Mouse (Mus musculus): ENCODE measurements at regions not wholly inside any gene's neighbourhood (a gene's known extent, or its start where the extent isn't known, plus 50 kb on each side); places are given as distances from the start of the nearest gene placed in this dataset.

DNA sequence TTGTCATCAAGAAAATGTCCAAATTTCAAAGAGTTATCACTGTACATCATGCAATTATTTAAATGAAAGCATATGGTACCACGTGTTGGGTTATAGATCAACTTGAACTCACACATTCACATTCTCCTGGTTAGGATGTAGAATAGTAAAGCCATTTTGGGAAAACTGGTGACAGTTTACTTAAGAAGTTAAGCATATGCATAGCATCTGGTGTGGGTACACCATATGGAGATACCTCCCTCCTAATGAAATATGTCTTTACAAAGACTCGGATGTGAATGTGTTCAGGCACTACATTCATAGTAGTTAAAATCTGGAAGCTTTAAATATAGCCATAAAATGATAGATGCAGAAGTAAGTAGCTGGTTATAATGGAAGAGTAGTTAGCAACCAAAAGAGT is 542.0 kb downstream of the Dhx35 start:
- no peak for ATAC-seq
- Histone ChIP-seq H3K27me3 (replicated peaks) (no peaks in the 10 kb centered on the region), H3K27ac (no peak overlapping the region), H3K4me3 (replicated peaks) (no peak overlapping the region), H3K36me3 (no peaks in the 10 kb centered on the region), H3K9me3 (no peaks in the 10 kb centered on the region), H3K4me1 (replicated peaks) (no peaks in the 10 kb centered on the region), H3K9ac (no peak overlapping the region), H3K4me2 (replicated peaks) (no peak overlapping the region)
- 66% methylated on average over 2 of the region's 2 CpGs for WGBS

DNA sequence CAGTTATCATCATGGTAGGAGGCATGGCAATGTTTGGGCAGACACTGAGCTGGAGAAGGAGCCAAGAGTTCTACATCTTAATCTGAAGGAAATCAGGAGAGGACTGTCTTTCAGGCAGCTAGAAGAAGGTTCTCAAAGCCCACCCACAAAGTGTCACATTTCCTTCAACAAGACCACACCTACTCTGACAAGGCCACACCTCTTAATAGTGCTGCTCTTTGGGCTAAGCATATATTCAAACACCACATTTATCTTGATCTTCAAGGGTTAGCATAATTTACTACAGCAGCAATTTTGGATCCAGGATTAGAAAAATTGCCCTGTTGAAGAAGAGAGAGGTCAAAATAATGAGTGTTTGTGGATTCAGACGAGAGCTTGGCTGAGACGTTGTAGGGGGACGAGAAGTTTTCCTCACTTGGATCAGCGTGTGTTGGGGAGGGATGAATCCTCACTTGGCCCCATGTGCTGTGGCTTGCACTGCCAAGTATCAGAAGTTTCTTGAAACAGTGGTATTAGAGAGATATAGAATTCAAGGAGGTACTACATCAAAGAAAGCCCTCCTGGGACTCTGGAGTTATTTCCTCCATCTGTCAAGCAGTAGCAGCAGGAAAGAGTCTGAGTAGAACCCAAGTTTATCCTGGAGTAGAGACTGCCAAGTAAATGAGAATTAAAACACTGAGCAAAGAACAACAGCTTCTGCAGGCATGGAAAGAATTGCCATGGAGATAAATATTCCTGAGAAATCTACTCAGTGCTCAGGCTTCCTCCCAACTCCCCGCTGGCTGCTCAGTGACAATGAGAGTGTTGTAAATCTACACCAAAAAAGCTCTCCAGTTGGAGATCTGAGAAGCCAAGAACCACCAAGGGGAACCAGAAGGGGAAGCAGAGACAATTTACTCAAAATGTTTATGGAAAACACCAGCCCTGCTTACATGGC is 549.3 kb downstream of the Dhx35 start:
- no peak overlapping the region for H3K9ac ChIP-seq
- no peaks in the 10 kb centered on the region for H3K9me3 ChIP-seq
- H3K27ac ChIP-seq: no peak overlapping the region
- no peak for ATAC-seq
- H3K4me3 ChIP-seq (replicated peaks): no peak overlapping the region
- H3K4me2 ChIP-seq (replicated peaks): no peak overlapping the region
- H3K36me3 ChIP-seq: no peaks in the 10 kb centered on the region
- WGBS: 51% methylated on average over 5 of the region's 5 CpGs
- H3K4me1 ChIP-seq (replicated peaks): no peaks in the 10 kb centered on the region
- no peaks in the 10 kb centered on the region for H3K27me3 ChIP-seq (replicated peaks)

- WGBS: 55% methylated on average over 2 of the region's 2 CpGs
These were observed 559.6 kb downstream of the Dhx35 start for GRCm38 (mm10) chr2:159354247-159354646.

GRCm38 (mm10) chr2:159356503-159356902 is 561.9 kb downstream of the Dhx35 start:
- Histone ChIP-seq H3K4me2 (replicated peaks) (no peak overlapping the region), H3K4me1 (replicated peaks) (no peaks in the 10 kb centered on the region), H3K36me3 (no peaks in the 10 kb centered on the region), H3K9me3 (no peaks in the 10 kb centered on the region), H3K9ac (no peak overlapping the region), H3K27ac (no peak overlapping the region), H3K27me3 (replicated peaks) (no peaks in the 10 kb centered on the region), H3K4me3 (replicated peaks) (no peak overlapping the region)
- WGBS: 19% methylated on average over 5 of the region's 5 CpGs
- no peak for ATAC-seq

More at GRCm38 (mm10) chr2:159354247-159354646, 559.6 kb downstream of the Dhx35 start:
- no peak overlapping the region for H3K27ac ChIP-seq
- H3K4me3 ChIP-seq (replicated peaks): no peak overlapping the region
- ATAC-seq: no peak
- H3K4me2 ChIP-seq (replicated peaks): no peak overlapping the region
- H3K27me3 ChIP-seq (replicated peaks): no peaks in the 10 kb centered on the region
- no peaks in the 10 kb centered on the region for H3K4me1 ChIP-seq (replicated peaks)
- no peaks in the 10 kb centered on the region for H3K36me3 ChIP-seq
- no peak overlapping the region for H3K9ac ChIP-seq
- H3K9me3 ChIP-seq: no peaks in the 10 kb centered on the region

- Histone ChIP-seq H3K36me3 (no peaks in the 10 kb centered on the region), H3K27ac (no peak overlapping the region), H3K4me3 (replicated peaks) (no peak overlapping the region), H3K4me1 (replicated peaks) (no peaks in the 10 kb centered on the region), H3K27me3 (replicated peaks) (no peaks in the 10 kb centered on the region), H3K9ac (no peak overlapping the region), H3K4me2 (replicated peaks) (no peak overlapping the region), H3K9me3 (no peaks in the 10 kb centered on the region)
- 77% methylated on average over 3 of the region's 3 CpGs for WGBS
- ATAC-seq: no peak
These were observed 566.8 kb downstream of the Dhx35 start for GRCm38 (mm10) chr2:159361371-159361770.

DNA sequence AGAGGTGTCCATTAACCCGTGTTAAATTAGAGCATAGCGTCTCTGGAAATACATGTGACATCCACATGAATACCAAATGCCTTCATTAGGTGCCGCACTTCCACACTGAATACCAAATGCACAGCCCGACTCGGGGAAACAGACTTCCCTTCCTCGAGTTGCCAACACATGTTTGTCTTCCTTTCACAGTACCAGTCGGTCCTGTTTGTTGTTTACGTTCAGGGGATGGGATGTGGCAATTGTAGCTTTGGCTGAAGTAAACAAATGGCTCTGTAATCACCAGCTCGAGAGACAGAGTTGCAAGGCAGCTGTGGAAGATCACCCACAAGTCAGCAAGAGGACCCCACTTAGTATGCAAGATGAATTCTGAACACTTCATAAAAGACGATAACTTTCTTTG is 598.3 kb downstream of the Dhx35 start:
- Histone ChIP-seq H3K9ac (no peak overlapping the region), H3K9me3 (no peaks in the 10 kb centered on the region), H3K27me3 (replicated peaks) (no peaks in the 10 kb centered on the region), H3K27ac (no peak overlapping the region), H3K4me1 (replicated peaks) (no peaks in the 10 kb centered on the region), H3K4me3 (replicated peaks) (no peak overlapping the region), H3K36me3 (no peaks in the 10 kb centered on the region), H3K4me2 (replicated peaks) (no peak overlapping the region)
- 45% methylated on average over 10 of the region's 10 CpGs for WGBS
- no peak for ATAC-seq

GRCm38 (mm10) chr2:159401421-159402100 is 607.0 kb downstream of the Dhx35 start:
- no peak overlapping the region for H3K9ac ChIP-seq
- 74% methylated on average over 9 of the region's 9 CpGs for WGBS
- H3K36me3 ChIP-seq: no peaks in the 10 kb centered on the region
- H3K27me3 ChIP-seq (replicated peaks): no peaks in the 10 kb centered on the region
- no peak for ATAC-seq
- H3K4me3 ChIP-seq (replicated peaks): no peak overlapping the region
- no peak overlapping the region for H3K4me2 ChIP-seq (replicated peaks)
- no peak overlapping the region for H3K27ac ChIP-seq
- H3K4me1 ChIP-seq (replicated peaks): no peaks in the 10 kb centered on the region
- H3K9me3 ChIP-seq: no peaks in the 10 kb centered on the region

DNA sequence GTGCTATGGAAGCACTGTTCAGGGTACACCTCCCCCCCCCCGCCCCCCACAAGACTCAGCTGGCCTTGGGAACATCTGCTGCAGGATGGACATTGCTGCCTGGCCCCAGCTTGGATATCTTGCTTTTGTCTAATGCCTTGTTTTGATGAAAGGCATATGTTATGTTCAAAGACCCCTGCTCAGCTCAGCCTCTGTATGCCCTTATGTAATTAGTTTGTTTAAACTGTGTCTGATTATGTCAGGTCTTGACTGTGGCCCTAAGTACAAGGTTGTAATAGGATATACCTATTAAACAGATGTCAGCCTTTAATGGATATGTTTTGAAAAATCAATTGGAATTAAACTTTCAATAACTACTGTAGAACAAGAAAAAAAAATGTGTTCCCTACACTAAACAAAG is 610.3 kb downstream of the Dhx35 start:
- no peak overlapping the region for H3K4me2 ChIP-seq (replicated peaks)
- WGBS: 41% methylated on average over 1 of the region's 1 CpGs
- no peaks in the 10 kb centered on the region for H3K4me1 ChIP-seq (replicated peaks)
- no peak overlapping the region for H3K4me3 ChIP-seq (replicated peaks)
- no peaks in the 10 kb centered on the region for H3K27me3 ChIP-seq (replicated peaks)
- no peaks in the 10 kb centered on the region for H3K9me3 ChIP-seq
- no peak overlapping the region for H3K9ac ChIP-seq
- H3K36me3 ChIP-seq: no peaks in the 10 kb centered on the region
- no peak overlapping the region for H3K27ac ChIP-seq
- no peak for ATAC-seq

DNA sequence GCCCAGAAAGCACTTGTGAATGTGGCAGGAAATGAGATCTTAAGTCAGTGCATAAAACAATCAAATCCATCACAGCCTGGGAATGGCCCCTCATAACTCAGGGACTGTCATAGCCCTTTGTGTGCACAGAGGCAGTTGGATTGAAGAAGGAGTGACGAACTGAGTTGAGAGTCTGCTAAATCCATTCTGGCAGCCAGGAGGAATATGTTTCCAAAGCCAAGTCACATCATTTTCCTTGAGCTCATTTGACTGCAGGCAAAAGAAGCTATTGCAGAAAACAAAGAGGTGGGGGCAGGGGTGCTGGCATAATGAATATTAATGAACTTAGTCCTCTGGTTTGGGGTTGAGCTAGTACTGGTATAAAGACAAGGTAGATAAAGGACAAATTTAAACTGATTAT is 620.0 kb downstream of the Dhx35 start:
- Histone ChIP-seq H3K9ac (no peak overlapping the region), H3K4me2 (replicated peaks) (no peak overlapping the region), H3K27ac (no peak overlapping the region), H3K36me3 (no peaks in the 10 kb centered on the region), H3K4me1 (replicated peaks) (no peaks in the 10 kb centered on the region), H3K27me3 (replicated peaks) (no peaks in the 10 kb centered on the region), H3K9me3 (no peaks in the 10 kb centered on the region), H3K4me3 (replicated peaks) (no peak overlapping the region)
- 0% methylated on average over 1 of the region's 1 CpGs for WGBS
- no peak for ATAC-seq

GRCm38 (mm10) chr2:159418371-159418940 is 623.8 kb downstream of the Dhx35 start:
- Histone ChIP-seq H3K9me3 (no peaks in the 10 kb centered on the region), H3K4me2 (replicated peaks) (no peak overlapping the region), H3K27me3 (replicated peaks) (no peaks in the 10 kb centered on the region), H3K4me3 (replicated peaks) (no peak overlapping the region), H3K9ac (no peak overlapping the region), H3K27ac (no peak overlapping the region), H3K4me1 (replicated peaks) (no peaks in the 10 kb centered on the region), H3K36me3 (no peaks in the 10 kb centered on the region)
- no peak for ATAC-seq
- 70% methylated on average over 7 of the region's 7 CpGs for WGBS

- 35% methylated on average over 7 of the region's 7 CpGs for WGBS
- no peak overlapping the region for H3K4me3 ChIP-seq (replicated peaks)
- no peaks in the 10 kb centered on the region for H3K4me1 ChIP-seq (replicated peaks)
- H3K36me3 ChIP-seq: no peaks in the 10 kb centered on the region
- no peaks in the 10 kb centered on the region for H3K9me3 ChIP-seq
- H3K27ac ChIP-seq: no peak overlapping the region
- no peak for ATAC-seq
- no peak overlapping the region for H3K9ac ChIP-seq
- no peaks in the 10 kb centered on the region; the same call in 1 of the 2 replicates for H3K27me3 ChIP-seq (replicated peaks)
- H3K4me2 ChIP-seq (replicated peaks): no peak overlapping the region
These were observed 627.8 kb downstream of the Dhx35 start for GRCm38 (mm10) chr2:159422281-159422937.

GRCm38 (mm10) chr2:159428201-159428600 is 633.6 kb downstream of the Dhx35 start:
- Histone ChIP-seq H3K27ac (no peak overlapping the region), H3K27me3 (replicated peaks) (no peaks in the 10 kb centered on the region; the same call in 1 of the 2 replicates), H3K36me3 (no peaks in the 10 kb centered on the region), H3K9me3 (no peaks in the 10 kb centered on the region), H3K9ac (no peak overlapping the region), H3K4me3 (replicated peaks) (no peak overlapping the region), H3K4me1 (replicated peaks) (no peaks in the 10 kb centered on the region), H3K4me2 (replicated peaks) (no peak overlapping the region)
- 19% methylated on average over 1 of the region's 1 CpGs for WGBS
- no peak for ATAC-seq
